Mouse (Mus musculus): ENCODE measurements around the gene Naaladl1. TPM values are rescaled to one million over a fixed set of nuclear protein-coding genes. Genes with fewer than 3 reads are reported as not detected.

Gene Naaladl1
- polyA plus RNA-seq, 1 experiment from 2014 or later = 4.1 TPM

GRCm38 (mm10) chr19:6155174-6155573, 49.6 kb downstream of the Naaladl1 start:
- H3K4me3 ChIP-seq (ENCODE audit: low read depth, low read length) = no peak overlapping the region
- no peak for ATAC-seq (replicated peaks; ENCODE audit: low FRiP score, low TSS enrichment, low read depth)
- no peak for DNase-seq (ENCODE audit: low spot score)
- no peaks in the 10 kb centered on the region for H3K27me3 ChIP-seq (replicated peaks; ENCODE audit: control insufficient read depth, insufficient read depth, low read length)
- no peak overlapping the region for H3K27ac ChIP-seq (ENCODE audit: low read depth)
- H3K36me3 ChIP-seq (ENCODE audit: control insufficient read depth, insufficient read depth, low read length) = no peaks in the 10 kb centered on the region
- no peak overlapping the region for H3K4me2 ChIP-seq (ENCODE audit: low read length)
- 84% methylated on average over 9 of the region's 9 CpGs for WGBS
- no peaks in the 10 kb centered on the region for H3K9me3 ChIP-seq (ENCODE audit: control insufficient read depth, low read length)
- no peak overlapping the region for H3K9ac ChIP-seq (ENCODE audit: low read length)
- H3K4me1 ChIP-seq (replicated peaks; ENCODE audit: control insufficient read depth, insufficient read depth, low read length) = no peaks in the 10 kb centered on the region

- no peak for DNase-seq (ENCODE audit: low spot score)
- no peaks in the 10 kb centered on the region for H3K9me3 ChIP-seq (ENCODE audit: control insufficient read depth, low read length)
- no peaks in the 10 kb centered on the region for H3K27me3 ChIP-seq (replicated peaks; ENCODE audit: control insufficient read depth, insufficient read depth, low read length)
- H3K36me3 ChIP-seq (ENCODE audit: control insufficient read depth, insufficient read depth, low read length) = no peaks in the 10 kb centered on the region
- H3K27ac ChIP-seq (ENCODE audit: low read depth) = no peak overlapping the region
- 59% methylated on average over 8 of the region's 8 CpGs for WGBS
- no peak overlapping the region for H3K4me2 ChIP-seq (ENCODE audit: low read length)
- H3K4me3 ChIP-seq (ENCODE audit: low read depth, low read length) = no peak overlapping the region
- no peaks in the 10 kb centered on the region for H3K4me1 ChIP-seq (replicated peaks; ENCODE audit: control insufficient read depth, insufficient read depth, low read length)
- H3K9ac ChIP-seq (ENCODE audit: low read length) = no peak overlapping the region
- no peak for ATAC-seq (replicated peaks; ENCODE audit: low FRiP score, low TSS enrichment, low read depth)
Measured at GRCm38 (mm10) chr19:6156372-6156771, 50.8 kb downstream of the Naaladl1 start.

GRCm38 (mm10) chr19:6157220-6157619, 51.6 kb downstream of the Naaladl1 start:
- WGBS = 69% methylated on average over 6 of the region's 6 CpGs
- ATAC-seq (replicated peaks; ENCODE audit: low FRiP score, low TSS enrichment, low read depth) = no peak

GRCm38 (mm10) chr19:6163872-6164547, 58.4 kb downstream of the Naaladl1 start:
- DNase-seq (ENCODE audit: low spot score) (no peak), ATAC-seq (replicated peaks; ENCODE audit: low FRiP score, low TSS enrichment, low read depth) (0 out of 2 replicates have a peak, but pooled peaks have one; percentile 43)
- Histone ChIP-seq H3K9ac (ENCODE audit: low read length) (no peak overlapping the region), H3K27ac (ENCODE audit: low read depth) (no peak overlapping the region), H3K4me1 (replicated peaks; ENCODE audit: control insufficient read depth, insufficient read depth, low read length) (peaks cover 5% of the 10 kb centered on the region; the same call in 1 of the 2 replicates), H3K4me3 (ENCODE audit: low read depth, low read length) (no peak overlapping the region), H3K36me3 (ENCODE audit: control insufficient read depth, insufficient read depth, low read length) (no peaks in the 10 kb centered on the region), H3K27me3 (replicated peaks; ENCODE audit: control insufficient read depth, insufficient read depth, low read length) (no peaks in the 10 kb centered on the region), H3K4me2 (ENCODE audit: low read length) (no peak overlapping the region), H3K9me3 (ENCODE audit: control insufficient read depth, low read length) (no peaks in the 10 kb centered on the region)
- WGBS = 56% methylated on average over 10 of the region's 10 CpGs

More at GRCm38 (mm10) chr19:6157220-6157619, 51.6 kb downstream of the Naaladl1 start:
- Histone ChIP-seq H3K9me3 (ENCODE audit: control insufficient read depth, low read length) (no peaks in the 10 kb centered on the region), H3K4me1 (replicated peaks; ENCODE audit: control insufficient read depth, insufficient read depth, low read length) (no peaks in the 10 kb centered on the region), H3K27me3 (replicated peaks; ENCODE audit: control insufficient read depth, insufficient read depth, low read length) (no peaks in the 10 kb centered on the region), H3K36me3 (ENCODE audit: control insufficient read depth, insufficient read depth, low read length) (no peaks in the 10 kb centered on the region), H3K27ac (ENCODE audit: low read depth) (no peak overlapping the region), H3K9ac (ENCODE audit: low read length) (no peak overlapping the region), H3K4me3 (ENCODE audit: low read depth, low read length) (no peak overlapping the region), H3K4me2 (ENCODE audit: low read length) (no peak overlapping the region)
- DNase-seq (ENCODE audit: low spot score) = no peak

Other genes starting within 250 kb of the Naaladl1 start
- gene Frmd8, start 230.5 kb upstream of the Naaladl1 start, polyA plus RNA-seq (2014; fragmentation: Nextera tagmentation; extraction: Ambion mirVana) = 18.2 and 18.9 TPM in 2 replicates
- 2.1 and 2.5 TPM in 2 replicates for gene Slc25a45, start 228.0 kb upstream of the Naaladl1 start, polyA plus RNA-seq (2014; fragmentation: Nextera tagmentation; extraction: Ambion mirVana)
- 2.0 and 2.1 TPM in 2 replicates for gene Tigd3, start 211.6 kb upstream of the Naaladl1 start, polyA plus RNA-seq (2014; fragmentation: Nextera tagmentation; extraction: Ambion mirVana)
- 131 and 145 TPM in 2 replicates for gene Dpf2, start 192.8 kb upstream of the Naaladl1 start, polyA plus RNA-seq (2014; fragmentation: Nextera tagmentation; extraction: Ambion mirVana)
- 7.0 and 9.3 TPM in 2 replicates for gene Cdc42ep2, start 181.0 kb upstream of the Naaladl1 start, polyA plus RNA-seq (2014; fragmentation: Nextera tagmentation; extraction: Ambion mirVana)
- 84.4 and 87.9 TPM in 2 replicates for gene Pola2, start 141.6 kb upstream of the Naaladl1 start, polyA plus RNA-seq (2014; fragmentation: Nextera tagmentation; extraction: Ambion mirVana)
- gene Slc22a20, start 119.6 kb upstream of the Naaladl1 start, polyA plus RNA-seq (2014; fragmentation: Nextera tagmentation; extraction: Ambion mirVana) = not detected in 2 replicates
- gene Capn1, start 89.9 kb upstream of the Naaladl1 start, polyA plus RNA-seq (2014; fragmentation: Nextera tagmentation; extraction: Ambion mirVana) = 9.4 and 10.1 TPM in 2 replicates
- gene Syvn1, start 59.2 kb upstream of the Naaladl1 start, polyA plus RNA-seq (2014; fragmentation: Nextera tagmentation; extraction: Ambion mirVana) = 24.5 and 28.1 TPM in 2 replicates
- gene Mrpl49, start 48.0 kb upstream of the Naaladl1 start, polyA plus RNA-seq (2014; fragmentation: Nextera tagmentation; extraction: Ambion mirVana) = 82.1 and 82.5 TPM in 2 replicates
- 1,017 and 1,054 TPM in 2 replicates for gene Fau, start 47.9 kb upstream of the Naaladl1 start, polyA plus RNA-seq (2014; fragmentation: Nextera tagmentation; extraction: Ambion mirVana)
- 33.8 and 38.3 TPM in 2 replicates for gene Znhit2, start 44.6 kb upstream of the Naaladl1 start, polyA plus RNA-seq (2014; fragmentation: Nextera tagmentation; extraction: Ambion mirVana)
- 30.6 and 31.4 TPM in 2 replicates for gene Tm7sf2, start 37.4 kb upstream of the Naaladl1 start, polyA plus RNA-seq (2014; fragmentation: Nextera tagmentation; extraction: Ambion mirVana)
- 63.9 and 65.0 TPM in 2 replicates for gene Vps51, start 28.6 kb upstream of the Naaladl1 start, polyA plus RNA-seq (2014; fragmentation: Nextera tagmentation; extraction: Ambion mirVana)
- gene Tmem262, start 25.7 kb upstream of the Naaladl1 start, polyA plus RNA-seq (2014; fragmentation: Nextera tagmentation; extraction: Ambion mirVana) = not detected in 2 replicates
- 1.1 and 1.5 TPM in 2 replicates for gene Gm28374, start 23.5 kb upstream of the Naaladl1 start, polyA plus RNA-seq (2014; fragmentation: Nextera tagmentation; extraction: Ambion mirVana)
- 70.9 and 77.0 TPM in 2 replicates for gene Zfpl1, start 20.8 kb upstream of the Naaladl1 start, polyA plus RNA-seq (2014; fragmentation: Nextera tagmentation; extraction: Ambion mirVana)
- gene Cdca5, start 20.8 kb upstream of the Naaladl1 start, polyA plus RNA-seq (2014; fragmentation: Nextera tagmentation; extraction: Ambion mirVana) = 43.3 and 44.1 TPM in 2 replicates
- 0.22 and 0.59 TPM in 2 replicates for gene AC131692.1, start 11.4 kb upstream of the Naaladl1 start, polyA plus RNA-seq (2014; fragmentation: Nextera tagmentation; extraction: Ambion mirVana)
- gene Sac3d1, start 12.9 kb downstream of the Naaladl1 start, polyA plus RNA-seq (2014; fragmentation: Nextera tagmentation; extraction: Ambion mirVana) = 53.9 and 59.9 TPM in 2 replicates
- 35.4 and 36.0 TPM in 2 replicates for gene Snx15, start 22.5 kb downstream of the Naaladl1 start, polyA plus RNA-seq (2014; fragmentation: Nextera tagmentation; extraction: Ambion mirVana)
- 0.30 and 1.1 TPM in 2 replicates for gene Batf2, start 35.2 kb downstream of the Naaladl1 start, polyA plus RNA-seq (2014; fragmentation: Nextera tagmentation; extraction: Ambion mirVana)
- 101 and 110 TPM in 2 replicates for gene Arl2, start 35.8 kb downstream of the Naaladl1 start, polyA plus RNA-seq (2014; fragmentation: Nextera tagmentation; extraction: Ambion mirVana)
- gene Majin, start 78.6 kb downstream of the Naaladl1 start, polyA plus RNA-seq (2014; fragmentation: Nextera tagmentation; extraction: Ambion mirVana) = not detected in 2 replicates
- gene Gpha2, start 120.6 kb downstream of the Naaladl1 start, polyA plus RNA-seq (2014; fragmentation: Nextera tagmentation; extraction: Ambion mirVana) = 0.53 and 1.1 TPM in 2 replicates
- gene Ppp2r5b, start 130.1 kb downstream of the Naaladl1 start, polyA plus RNA-seq (2014; fragmentation: Nextera tagmentation; extraction: Ambion mirVana) = 24.1 and 27.5 TPM in 2 replicates
- 11.6 and 12.9 TPM in 2 replicates for gene Atg2a, start 135.9 kb downstream of the Naaladl1 start, polyA plus RNA-seq (2014; fragmentation: Nextera tagmentation; extraction: Ambion mirVana)
- 46.9 and 47.7 TPM in 2 replicates for gene Ehd1, start 170.9 kb downstream of the Naaladl1 start, polyA plus RNA-seq (2014; fragmentation: Nextera tagmentation; extraction: Ambion mirVana)
- gene Cdc42bpg, start 200.7 kb downstream of the Naaladl1 start, polyA plus RNA-seq (2014; fragmentation: Nextera tagmentation; extraction: Ambion mirVana) = 1.5 and 1.8 TPM in 2 replicates
- gene Men1, start 229.2 kb downstream of the Naaladl1 start, polyA plus RNA-seq (2014; fragmentation: Nextera tagmentation; extraction: Ambion mirVana) = 55.2 and 56.2 TPM in 2 replicates
- 7.6 and 9.2 TPM in 2 replicates for gene Map4k2, start 235.4 kb downstream of the Naaladl1 start, polyA plus RNA-seq (2014; fragmentation: Nextera tagmentation; extraction: Ambion mirVana)